Mouse (Mus musculus): ENCODE measurements around the gene Hist1h3d.
A peak's percentile ranks its signal among the peaks of the same experiment; 100 is the strongest.
"Not testable (repeated sequence)": the region's sequence is repeated elsewhere in the genome, so short reads cannot be mapped to it uniquely, and the experiment has no call there.

The Hist1h3d gene

GRCm38 (mm10) chr13:23571022-23571503 lies 4.5 kb upstream of the Hist1h3d start, which contains the start of the genes Hist1h2ae and Hist1h2bg:
Hist1h2ae (minus strand) TSS chr13:23571220.
Hist1h2bg (plus strand) TSS chr13:23571396.
- DNase-seq = peak; percentile 89

DNA sequence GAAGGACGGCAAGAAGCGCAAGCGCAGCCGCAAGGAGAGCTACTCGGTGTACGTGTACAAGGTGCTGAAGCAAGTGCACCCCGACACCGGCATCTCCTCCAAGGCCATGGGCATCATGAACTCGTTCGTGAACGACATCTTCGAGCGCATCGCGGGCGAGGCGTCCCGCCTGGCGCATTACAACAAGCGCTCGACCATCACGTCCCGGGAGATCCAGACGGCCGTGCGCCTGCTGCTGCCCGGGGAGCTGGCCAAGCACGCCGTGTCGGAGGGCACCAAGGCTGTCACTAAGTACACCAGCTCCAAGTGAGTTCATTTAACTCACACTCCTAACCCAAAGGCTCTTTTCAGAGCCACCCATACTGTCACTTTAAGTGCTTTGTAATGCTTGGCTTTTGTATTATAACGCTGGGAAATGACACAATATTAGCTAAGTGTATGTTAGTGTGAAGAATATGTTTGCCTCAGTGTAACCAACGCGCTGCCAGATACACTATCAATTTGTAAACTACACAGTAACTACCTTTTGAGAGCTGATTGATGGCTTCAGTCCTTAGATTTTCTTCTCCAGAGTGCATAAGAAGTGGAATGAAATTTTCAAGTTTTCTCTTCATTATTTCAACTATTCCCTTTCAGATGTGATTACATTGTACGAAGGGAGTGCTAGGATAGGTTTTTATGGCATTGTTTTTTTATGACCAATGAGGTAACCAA lies 3.9 kb upstream of the Hist1h3d start:
- peak; percentile 56 for DNase-seq

- DNase-seq = peak; percentile 47
These were observed 3.1 kb upstream of the Hist1h3d start for GRCm38 (mm10) chr13:23572218-23573033.

DNA sequence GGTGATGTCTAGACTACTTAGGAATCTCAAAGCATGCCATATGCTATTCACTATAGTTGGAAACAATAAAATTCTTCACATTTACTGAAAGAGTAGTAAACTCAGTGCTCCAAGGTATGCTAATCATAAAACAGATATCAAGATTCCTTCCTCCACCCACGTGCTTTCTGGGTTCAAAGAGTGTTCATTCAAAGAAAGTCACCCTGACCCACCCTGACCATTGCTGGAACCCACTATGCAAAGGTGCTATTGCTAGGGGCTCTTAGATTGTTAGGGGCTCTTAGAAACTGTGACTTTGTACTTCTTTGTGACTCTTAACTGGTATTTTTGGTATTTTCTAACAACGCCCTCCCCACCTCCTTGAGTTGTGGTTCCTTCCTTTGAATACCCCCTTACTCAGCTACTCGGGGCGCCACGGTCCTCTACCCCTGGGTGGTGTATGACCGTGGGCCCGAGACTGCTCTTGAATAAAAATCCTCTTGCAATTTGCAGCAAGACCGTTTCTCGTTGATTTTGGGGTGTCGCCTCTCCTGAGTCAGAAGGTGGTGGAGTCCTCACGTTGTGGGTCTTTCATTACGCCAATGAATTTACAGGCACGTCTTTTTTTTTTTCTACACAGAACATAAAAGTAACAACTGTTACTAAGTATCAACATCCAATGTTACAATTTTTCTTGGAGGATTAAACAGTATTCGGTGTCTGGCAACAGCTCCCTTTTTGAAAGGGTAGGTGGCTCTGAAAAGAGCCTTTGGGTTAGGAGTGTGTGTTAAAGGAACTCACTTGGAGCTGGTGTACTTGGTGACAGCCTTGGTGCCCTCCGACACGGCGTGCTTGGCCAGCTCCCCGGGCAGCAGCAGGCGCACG lies 2.3 kb upstream of the Hist1h3d start:
- DNase-seq = peak; percentile 47

GRCm38 (mm10) chr13:23573898-23574524 lies 1.6 kb upstream of the Hist1h3d start, which contains the start of the genes Hist1h2bf and Hist1h2ad:
Hist1h2bf (minus strand) TSS chr13:23574196.
Hist1h2ad (plus strand) TSS chr13:23574381.
- DNase-seq = peak; percentile 98

- DNase-seq = not testable (repeated sequence)
These were observed 905 bp upstream of the Hist1h3d start for GRCm38 (mm10) chr13:23574546-23575170.

DNA sequence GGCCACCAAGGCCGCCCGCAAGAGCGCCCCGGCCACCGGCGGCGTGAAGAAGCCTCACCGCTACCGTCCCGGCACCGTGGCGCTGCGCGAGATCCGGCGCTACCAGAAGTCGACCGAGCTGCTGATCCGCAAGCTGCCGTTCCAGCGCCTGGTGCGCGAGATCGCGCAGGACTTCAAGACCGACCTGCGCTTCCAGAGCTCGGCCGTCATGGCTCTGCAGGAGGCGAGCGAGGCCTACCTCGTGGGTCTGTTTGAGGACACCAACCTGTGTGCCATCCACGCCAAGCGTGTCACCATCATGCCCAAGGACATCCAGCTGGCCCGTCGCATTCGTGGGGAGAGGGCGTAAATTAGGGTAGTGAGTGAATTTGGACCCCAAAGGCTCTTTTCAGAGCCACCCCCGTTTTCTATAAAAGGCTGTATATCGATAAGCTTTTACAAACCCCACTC lies 326 bp downstream of the Hist1h3d start:
- peak; percentile 39 for DNase-seq

GRCm38 (mm10) chr13:23576351-23576881 lies 853 bp downstream of the Hist1h3d start:
- peak; percentile 58 for DNase-seq

DNA sequence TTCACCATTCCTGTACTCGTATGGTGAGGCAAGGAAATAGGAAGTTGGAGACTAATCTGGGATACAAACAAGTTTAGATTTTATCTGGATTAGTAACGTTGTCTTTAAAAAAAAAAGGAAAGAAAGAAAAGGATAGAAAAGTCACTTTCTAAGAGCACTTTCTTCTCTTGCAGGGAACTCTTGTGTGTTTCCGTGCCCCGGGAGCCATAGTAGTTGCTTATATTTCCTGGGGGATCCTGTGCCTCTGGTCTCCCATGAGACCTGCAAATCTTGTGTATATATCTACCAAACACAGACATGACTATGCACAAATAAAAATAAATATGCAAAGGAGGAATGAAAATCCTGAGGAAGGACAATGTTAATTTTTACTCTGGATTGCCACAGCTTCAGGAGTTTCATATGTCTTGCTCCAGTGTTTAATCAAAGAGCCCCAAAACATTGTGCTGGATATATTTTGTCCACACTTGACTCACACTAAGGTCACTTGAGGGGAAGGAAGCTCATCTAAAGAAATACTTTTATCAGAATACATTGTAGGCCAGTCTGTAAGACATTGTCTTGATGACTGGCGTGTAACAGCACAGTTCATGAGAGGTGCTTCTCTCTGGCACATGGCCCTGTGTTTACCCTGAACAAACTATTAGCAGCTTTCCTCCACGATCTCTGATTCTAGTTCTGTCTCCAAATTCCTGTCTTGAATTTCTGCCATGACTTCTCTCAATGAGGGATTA lies 1.5 kb downstream of the Hist1h3d start:
- peak; percentile 42 for DNase-seq

- no peak for DNase-seq
These were observed 2.3 kb downstream of the Hist1h3d start for GRCm38 (mm10) chr13:23577835-23578234.

DNA sequence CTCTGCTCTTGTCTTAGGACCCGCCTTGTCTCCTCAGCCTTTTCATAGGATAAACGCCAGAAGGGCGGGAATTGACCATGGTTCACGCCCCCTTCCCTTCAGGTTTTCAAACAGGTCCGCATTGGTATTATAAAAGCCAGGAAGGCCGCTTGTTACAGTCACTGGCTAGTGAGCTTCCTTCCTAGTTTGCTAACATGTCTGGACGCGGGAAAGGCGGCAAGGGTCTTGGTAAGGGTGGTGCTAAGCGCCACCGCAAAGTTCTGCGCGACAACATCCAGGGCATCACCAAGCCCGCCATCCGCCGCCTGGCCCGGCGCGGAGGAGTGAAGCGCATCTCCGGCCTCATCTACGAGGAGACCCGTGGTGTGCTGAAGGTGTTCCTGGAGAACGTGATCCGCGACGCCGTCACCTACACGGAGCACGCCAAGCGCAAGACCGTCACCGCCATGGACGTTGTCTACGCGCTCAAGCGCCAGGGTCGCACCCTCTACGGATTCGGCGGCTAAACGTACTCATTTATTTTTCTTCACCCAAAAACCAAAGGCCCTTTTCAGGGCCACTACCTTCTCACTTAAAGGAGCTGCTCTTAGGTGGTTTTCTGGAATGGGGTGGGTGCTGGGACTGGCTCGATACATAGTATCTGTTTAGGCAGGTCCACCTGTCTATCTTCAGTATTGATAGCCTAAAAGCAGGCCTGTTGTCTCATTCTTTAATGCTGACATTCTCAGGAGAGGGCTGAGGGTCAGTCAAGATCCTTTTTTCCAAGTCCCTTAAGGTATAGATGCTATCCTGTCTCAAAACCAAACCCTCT lies 6.0 kb downstream of the Hist1h3d start, which contains the start of gene Hist1h4d:
Hist1h4d (plus strand) TSS at position 191 of the 811 bp plus-strand sequence.
- peak; percentile 96 for DNase-seq

DNA sequence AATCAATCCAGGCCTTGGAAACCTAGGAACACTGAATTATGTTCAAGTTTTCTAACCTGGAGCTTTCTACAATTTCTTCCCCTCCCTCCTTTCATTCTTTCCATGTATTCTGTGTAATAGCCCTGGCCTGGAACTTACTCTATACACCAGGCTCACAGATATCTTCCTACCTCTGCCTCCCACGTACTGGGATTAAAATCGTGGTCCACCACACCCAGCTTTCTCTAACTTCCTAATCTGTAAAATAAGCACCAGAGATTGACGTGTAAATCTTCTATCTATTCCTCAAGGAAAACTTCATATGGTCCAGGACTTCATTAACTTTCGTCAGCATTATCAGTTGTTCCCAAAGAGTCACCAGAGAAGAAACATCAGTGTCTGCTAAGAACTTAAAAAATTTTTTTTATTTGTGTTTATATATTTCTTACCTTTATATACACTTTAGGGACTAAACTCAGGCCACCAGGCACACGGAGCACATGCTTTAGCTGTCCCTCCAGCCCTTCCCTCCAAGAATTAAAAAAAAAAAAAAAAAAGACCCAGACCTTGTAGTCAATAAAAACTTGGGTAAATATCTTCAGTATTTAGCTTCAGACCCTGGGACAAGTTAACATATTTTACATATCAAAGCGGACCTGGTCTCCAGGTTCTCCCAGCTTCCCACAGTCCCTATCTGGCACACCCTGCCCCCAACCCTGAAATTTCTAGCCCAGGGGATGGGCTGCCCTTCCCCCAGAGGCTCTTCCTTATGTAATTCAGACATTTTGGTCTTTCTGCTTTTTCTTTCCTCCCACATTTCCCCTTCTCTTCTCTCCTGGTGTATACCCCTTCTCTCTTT lies 6.9 kb downstream of the Hist1h3d start:
- DNase-seq = peak; percentile 46

- no peak for DNase-seq
These were observed 8.0 kb downstream of the Hist1h3d start for GRCm38 (mm10) chr13:23583387-23584068.

- peak; percentile 47 for DNase-seq
These were observed 8.8 kb downstream of the Hist1h3d start for GRCm38 (mm10) chr13:23584331-23584730.

DNA sequence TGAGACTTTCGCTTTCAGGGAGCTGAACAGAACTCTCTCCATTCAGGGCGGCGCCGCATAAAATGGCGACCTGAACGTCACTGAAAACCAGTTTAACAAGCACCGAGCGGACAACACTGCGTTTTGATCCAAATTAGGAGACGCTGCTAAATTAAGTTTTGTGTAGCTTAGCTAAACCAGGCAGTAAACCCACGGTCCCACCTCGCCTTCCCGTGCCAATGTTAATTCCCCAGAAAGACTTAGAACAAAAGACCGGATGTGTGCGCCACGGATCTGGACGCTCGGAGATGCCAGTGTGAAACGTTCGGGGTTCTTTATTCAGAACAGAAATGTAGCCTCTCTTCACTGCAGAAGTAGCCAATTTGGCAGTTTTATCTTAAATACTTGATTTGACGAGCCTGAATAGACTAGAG lies 9.5 kb downstream of the Hist1h3d start:
- peak; percentile 87 for DNase-seq

DNA sequence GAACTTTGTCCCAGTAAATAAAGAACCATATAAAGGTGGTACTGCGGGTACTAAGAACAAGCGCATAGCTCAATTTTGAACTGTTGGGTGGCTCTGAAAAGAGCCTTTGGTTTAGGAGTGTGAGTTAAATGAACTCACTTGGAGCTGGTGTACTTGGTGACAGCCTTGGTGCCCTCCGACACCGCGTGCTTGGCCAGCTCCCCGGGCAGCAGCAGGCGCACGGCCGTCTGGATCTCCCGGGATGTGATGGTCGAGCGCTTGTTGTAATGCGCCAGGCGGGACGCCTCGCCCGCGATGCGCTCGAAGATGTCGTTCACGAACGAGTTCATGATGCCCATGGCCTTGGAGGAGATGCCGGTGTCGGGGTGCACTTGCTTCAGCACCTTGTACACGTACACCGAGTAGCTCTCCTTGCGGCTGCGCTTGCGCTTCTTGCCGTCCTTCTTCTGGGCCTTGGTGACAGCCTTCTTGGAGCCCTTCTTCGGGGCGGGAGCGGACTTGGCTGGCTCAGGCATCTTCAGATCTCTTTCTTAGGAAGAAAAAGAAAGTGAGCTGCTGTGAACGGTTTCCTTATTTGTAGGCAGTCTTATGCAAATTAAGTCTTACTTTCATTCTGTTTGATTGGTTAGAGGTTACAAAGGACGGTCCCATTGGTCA lies 10.0 kb downstream of the Hist1h3d start:
- peak; percentile 92 for DNase-seq

All from embryo, embryonic 11 days (tissue).